Mouse (Mus musculus): Measurements from ENCODE around the gene A26c2. TPM values are rescaled to one million over a fixed set of nuclear protein-coding genes. Genes with fewer than 3 reads are reported as not detected.

A26c2 gene
- polyA plus RNA-seq (2014; fragmentation: Illumina TruSeq; extraction: RNeasy Lipid Tissue Mini Kit (QIAGEN cat#74804)), result not detected

DNA sequence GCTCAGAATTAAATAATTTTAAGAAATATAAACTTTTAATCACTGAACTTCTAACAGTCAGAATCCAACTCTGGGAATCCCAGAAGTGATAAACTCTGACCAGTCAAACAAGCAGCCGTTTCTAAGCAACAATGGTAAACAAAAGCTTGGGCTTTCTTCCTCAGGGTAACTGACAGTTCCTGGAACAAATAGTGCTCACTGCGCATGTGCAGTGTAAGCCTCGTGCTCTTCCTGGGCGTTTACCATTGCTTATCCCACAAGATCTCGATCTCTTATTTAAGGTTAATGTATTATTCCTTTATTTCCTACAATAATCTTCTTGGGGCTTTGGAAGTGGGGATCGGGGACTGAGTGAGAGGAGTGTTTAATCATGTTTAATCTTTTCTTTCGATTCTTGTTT, at the start of gene A26c2:
A26c2 (minus strand) TSS at position 101 of the 400 bp plus-strand sequence.

All from ovary, adult 10 weeks (tissue).